Mouse (Mus musculus) B cell, adult 2 months (primary cell): ENCODE results near the gene Wwc1.
A peak's percentile ranks its signal among the peaks of the same experiment; 100 is the strongest.
"Not testable (repeated sequence)": the region's sequence is repeated elsewhere in the genome, so short reads cannot be mapped to it uniquely, and the experiment has no call there.

Experiments used
- DNase-seq, 2 experiments: peaks; one replicate each; pipeline ENCODE4 v3.0.0; 2022

The Wwc1 gene

GRCm38 (mm10) chr11:35834022-35834760 is 146.1 kb downstream of the Wwc1 start, which contains the start of gene Rars:
Gene Rars, minus strand, starts transcription at chr11:35834506.
- peak; percentile 96 to 97 for DNase-seq

GRCm38 (mm10) chr11:35833270-35833669 is 147.1 kb downstream of the Wwc1 start:
- DNase-seq, result peak in 1 of 2 experiments; percentile 4

GRCm38 (mm10) chr11:35832139-35832538 is 148.2 kb downstream of the Wwc1 start:
- DNase-seq, result no peak

GRCm38 (mm10) chr11:35827714-35828113 is 152.6 kb downstream of the Wwc1 start:
- DNase-seq, result no peak

GRCm38 (mm10) chr11:35816316-35816715 is 164.0 kb downstream of the Wwc1 start:
- no peak for DNase-seq

- no peak for DNase-seq
Observed at GRCm38 (mm10) chr11:35811458-35811857, 168.9 kb downstream of the Wwc1 start.

- DNase-seq, result no peak
Observed at GRCm38 (mm10) chr11:35801332-35801731, 179.0 kb downstream of the Wwc1 start.

GRCm38 (mm10) chr11:35798874-35799273 is 181.5 kb downstream of the Wwc1 start, which contains the start of gene Fbll1:
Gene Fbll1, minus strand, starts transcription at chr11:35798884.
- peak; percentile 19 to 25 for DNase-seq

GRCm38 (mm10) chr11:35798495-35798820 is 181.9 kb downstream of the Wwc1 start:
- no peak for DNase-seq

- DNase-seq, result peak in 1 of 2 experiments; percentile 3
Observed at GRCm38 (mm10) chr11:35797751-35798494, 182.4 kb downstream of the Wwc1 start.

GRCm38 (mm10) chr11:35792800-35793199 is 187.5 kb downstream of the Wwc1 start:
- DNase-seq, result not testable (repeated sequence)

- DNase-seq, result no peak
Observed at GRCm38 (mm10) chr11:35788443-35788842, 191.9 kb downstream of the Wwc1 start.
